Mouse (Mus musculus): ENCODE data around the gene Kbtbd3. TPM values are rescaled to one million over a fixed set of nuclear protein-coding genes. Genes with fewer than 3 reads are reported as not detected.
A peak's percentile ranks its signal among the peaks of the same experiment; 100 is the strongest.

Kbtbd3 gene
- total and polyA plus RNA-seq, 3 experiments, result 1.4 to 2.2 TPM; not detected in 1

DNA sequence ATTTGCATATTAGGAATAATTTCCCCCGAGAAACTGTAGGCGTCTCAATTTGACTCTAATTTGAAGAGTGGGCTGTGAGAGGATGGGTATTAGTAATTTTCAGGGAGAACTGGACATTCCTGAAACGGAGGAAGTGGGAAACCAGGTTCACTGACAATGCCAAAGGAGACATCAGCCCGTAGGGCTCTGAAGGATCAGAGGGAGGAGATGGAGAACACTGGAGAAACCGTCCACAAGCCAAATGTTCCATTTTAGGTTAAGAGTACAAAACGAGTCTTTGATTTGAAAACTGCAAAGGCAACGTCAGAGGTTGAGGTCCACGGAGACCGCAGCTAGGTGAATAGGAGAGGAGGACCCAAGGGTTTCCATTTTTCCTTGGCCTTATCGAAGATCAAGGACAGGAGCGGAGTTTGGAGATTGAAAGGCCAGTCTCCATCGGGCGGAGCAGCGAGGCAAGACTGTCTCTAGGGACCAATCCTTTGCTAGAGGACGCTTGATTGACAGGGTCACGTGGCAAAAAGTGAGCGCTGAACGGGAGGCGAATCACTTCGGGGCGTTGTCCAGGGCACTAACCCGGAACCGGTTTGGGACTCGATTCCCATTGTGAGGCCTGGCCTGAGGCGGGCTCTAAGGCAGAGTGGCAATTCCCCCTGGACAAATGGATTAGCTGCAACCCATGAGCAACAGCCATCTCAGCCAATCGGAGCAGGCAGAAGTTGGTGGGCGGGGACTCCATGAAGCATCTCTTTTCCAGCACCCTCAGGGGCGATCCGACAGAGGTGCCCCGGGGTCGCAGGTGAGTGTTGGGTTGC lies 66.4 kb downstream of the Kbtbd3 start, which contains the start of gene Msantd4 (continued):
- no peak for TF ChIP-seq MAFK (IDR thresholded peaks at IDR 0.05; ENCODE audit: borderline replicate concordance, low read depth, low read length)
- TF ChIP-seq TAL1 (IDR thresholded peaks at IDR 0.05; ENCODE audit: low read length), result no peak
- TF ChIP-seq MAX (IDR thresholded peaks at IDR 0.05; ENCODE audit: low read length), result peak; percentile 99
- peak; percentile 70 to 92; a peak in 3 of 4 replicates for TF ChIP-seq POLR2A (IDR thresholded peaks at IDR 0.05; ENCODE audit: control insufficient read depth in 1 of 2, insufficient read depth in 1 of 2, low read depth in 1 of 2, low read length in 2 of 2, poor library complexity in 1 of 2)
- no peak for TF ChIP-seq ZNF384 (IDR thresholded peaks at IDR 0.05; ENCODE audit: low read depth, low read length)
- peak; percentile 35; the same call in 1 of the 2 replicates for TF ChIP-seq NRF1 (IDR thresholded peaks at IDR 0.05; ENCODE audit: insufficient read depth, low read depth, low read length, poor library complexity, severe bottlenecking)
- TF ChIP-seq MXI1 (IDR thresholded peaks at IDR 0.05; ENCODE audit: low read depth, low read length), result peak; percentile 65

GRCm38 (mm10) chr9:4376640-4377120 lies 67.0 kb downstream of the Kbtbd3 start:
- Histone ChIP-seq H3K79me2 (ENCODE audit: control insufficient read depth, insufficient read depth, low read length, poor library complexity) (peaks cover 9% of the 10 kb centered on the region), H3K9ac (ENCODE audit: control insufficient read depth, low read depth, low read length, poor library complexity, severe bottlenecking) (peak overlapping the region; percentile 72), H3K9me3 (replicated peaks; ENCODE audit: insufficient read depth, low read length) (no peaks in the 10 kb centered on the region), H3K4me1 (ENCODE audit: control insufficient read depth in 1 of 2, insufficient read depth in 2 of 2, low read length in 2 of 2) (peaks cover 4 to 7% of the 10 kb centered on the region in 2 experiments), H3K4me3 (ENCODE audit: control insufficient read depth in 1 of 2, insufficient read depth in 1 of 2, low read depth in 2 of 2, low read length in 2 of 2) (peak overlapping the region; percentile 74 to 83), H3K36me3 (ENCODE audit: control insufficient read depth in 1 of 2, insufficient read depth in 2 of 2, low read length in 2 of 2) (peaks cover 0 to 21% of the 10 kb centered on the region in 2 experiments; a peak in 3 of 4 replicates), H3K27ac (ENCODE audit: control insufficient read depth, low read depth, low read length) (peak overlapping the region; percentile 35), H3K27me3 (ENCODE audit: control insufficient read depth in 1 of 2, insufficient read depth in 2 of 2, low read length in 2 of 2) (no peaks in the 10 kb centered on the region)
- no peak for DNase-seq (ENCODE audit: low read depth, low spot score)
- TF ChIP-seq GATA1 (IDR thresholded peaks at IDR 0.05; ENCODE audit: low read depth, low read length) (no peak), SMC3 (IDR thresholded peaks at IDR 0.05; ENCODE audit: low read depth, low read length) (no peak), SIN3A (IDR thresholded peaks at IDR 0.05; ENCODE audit: low read length) (no peak), POLR2A (IDR thresholded peaks at IDR 0.05; ENCODE audit: control insufficient read depth in 1 of 2, insufficient read depth in 1 of 2, low read depth in 1 of 2, low read length in 2 of 2, poor library complexity in 1 of 2) (0 out of 4 replicates have a peak, but pooled peaks of 1 of the 2 experiments have one; percentile 3)

Other genes with a start within 250 kb of the Kbtbd3 start
- 58.6 and 73.1 TPM in 2 replicates for gene Aasdhppt, start 362 bp upstream of the Kbtbd3 start, total RNA-seq (2012; rRNA removed)
- gene Aasdhppt, start 362 bp upstream of the Kbtbd3 start, polyA plus RNA-seq (2012; ENCODE audit: insufficient read depth in 1 of 2, insufficient read length in 2 of 2, low read depth in 1 of 2, low replicate concordance in 2 of 2, missing spikeins in 1 of 2), result 10 to 100 TPM in 1 of 2 experiments, not detected in 1; 39.2 TPM
- gene Msantd4, start 66.7 kb downstream of the Kbtbd3 start, total RNA-seq (2012; rRNA removed), result 29.4 and 35.2 TPM in 2 replicates
- 10 to 100 TPM in 1 of 2 experiments, not detected in 1; 30.4 TPM for gene Msantd4, start 66.7 kb downstream of the Kbtbd3 start, polyA plus RNA-seq (2012; ENCODE audit: insufficient read depth in 1 of 2, insufficient read length in 2 of 2, low read depth in 1 of 2, low replicate concordance in 2 of 2, missing spikeins in 1 of 2)